In the genomic region with DNA sequence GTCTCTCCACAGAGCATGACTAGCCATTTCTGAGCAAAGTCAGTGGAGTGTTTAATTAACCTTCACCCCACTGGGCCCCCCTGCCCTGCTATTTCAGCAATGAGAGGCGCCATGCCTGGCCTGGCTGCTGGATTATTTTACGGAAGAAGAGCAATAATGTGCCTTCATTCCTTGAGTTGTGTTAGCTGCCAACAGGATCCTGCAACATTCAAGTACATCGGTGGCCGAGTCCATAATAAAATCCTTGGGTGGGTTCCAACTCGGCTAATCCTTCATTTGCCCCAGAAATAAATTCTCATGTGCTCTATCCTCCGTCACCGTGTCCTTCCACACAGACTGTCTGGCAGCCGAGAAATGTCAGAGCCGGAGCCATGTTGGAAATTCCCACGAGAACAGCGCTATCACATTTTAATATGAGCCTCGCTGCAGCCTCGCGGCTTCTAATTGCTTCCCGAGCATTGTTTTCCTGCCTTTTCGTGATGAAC, we compare ENCODE assay signal across 10 mouse cellular contexts.
DNase-seq lines count a peak whose midpoint lies in the region; ATAC-seq and TF ChIP-seq lines count a peak whose summit lies in the region.
"Had no signal": no experiment of that assay in that cellular context is flagged by ENCODE, and none has a peak within 500 bp of the region (broad histone marks: within the 10 kb centered on the region; RNA-seq: fewer than 3 reads in every experiment).

No protein-coding gene starts in this region.

- H3K27me3 ChIP-seq in forebrain, embryonic 14.5 days (replicated peaks; ENCODE audit: control insufficient read depth, insufficient read depth, low read length) = no peaks in the 10 kb centered on the region
- H3K27me3 ChIP-seq in forebrain, embryonic 10.5 days (ENCODE audit: poor library complexity, severe bottlenecking) = no peaks in the 10 kb centered on the region
- no peaks in the 10 kb centered on the region for H3K27me3 ChIP-seq in lung, embryonic 15.5 days
- no peaks in the 10 kb centered on the region for H3K27me3 ChIP-seq in hindbrain, postnatal 0 days (ENCODE audit: insufficient read depth, low read length)
- H3K27me3 ChIP-seq in stomach, embryonic 14.5 days (ENCODE audit: control insufficient read depth, insufficient read depth, low read length) = no peaks in the 10 kb centered on the region

- no peak overlapping the region for H3K9ac ChIP-seq in forebrain, embryonic 14.5 days (ENCODE audit: low read length)
- H3K9ac ChIP-seq in lung, embryonic 15.5 days = no peak overlapping the region
- no peak overlapping the region for H3K9ac ChIP-seq in hindbrain, postnatal 0 days (replicated peaks; ENCODE audit: low read length)
- no peak overlapping the region for H3K9ac ChIP-seq in stomach, embryonic 14.5 days (replicated peaks; ENCODE audit: low read depth, low read length)

- no peaks in the 10 kb centered on the region for H3K4me1 ChIP-seq in forebrain, embryonic 14.5 days (ENCODE audit: control insufficient read depth, insufficient read depth, low read length)
- H3K4me1 ChIP-seq in forebrain, embryonic 10.5 days = peaks cover 3% of the 10 kb centered on the region; the same call in 1 of the 2 replicates
- no peaks in the 10 kb centered on the region; the same call in 1 of the 2 replicates for H3K4me1 ChIP-seq in lung, embryonic 15.5 days
- H3K4me1 ChIP-seq in lung, adult 2 months (ENCODE audit: control insufficient read depth, insufficient read depth, low read length) = no peaks in the 10 kb centered on the region
- H3K4me1 ChIP-seq in hindbrain, postnatal 0 days (ENCODE audit: insufficient read depth, low read length) = no peaks in the 10 kb centered on the region
- no peaks in the 10 kb centered on the region for H3K4me1 ChIP-seq in stomach, embryonic 14.5 days (ENCODE audit: control insufficient read depth, insufficient read depth, low read length)

- no peak overlapping the region for H3K4me3 ChIP-seq in forebrain, embryonic 14.5 days (ENCODE audit: low read depth, low read length)
- no peak overlapping the region for H3K4me3 ChIP-seq in forebrain, embryonic 10.5 days
- no peak overlapping the region for H3K4me3 ChIP-seq in lung, embryonic 15.5 days
- H3K4me3 ChIP-seq in lung, adult 2 months (replicated peaks; ENCODE audit: extremely low read depth, low read depth, low read length) = no peak overlapping the region
- H3K4me3 ChIP-seq in hindbrain, postnatal 0 days (ENCODE audit: low read length) = peak overlapping the region; percentile 10
- H3K4me3 ChIP-seq in stomach, embryonic 14.5 days (ENCODE audit: low read depth, low read length) = no peak overlapping the region

- H3K27ac ChIP-seq in forebrain, embryonic 14.5 days (ENCODE audit: low read depth, low read length) = no peak overlapping the region
- H3K27ac ChIP-seq in forebrain, embryonic 10.5 days = no peak overlapping the region
- H3K27ac ChIP-seq in lung, embryonic 15.5 days = peak overlapping the region; percentile 81
- H3K27ac ChIP-seq in hindbrain, postnatal 0 days = peak overlapping the region; percentile 29
- peak overlapping the region; percentile 23; the same call in 1 of the 2 replicates for H3K27ac ChIP-seq in stomach, embryonic 14.5 days (ENCODE audit: low read length)

- TF ChIP-seq POLR2A in lung, adult 2 months (IDR thresholded peaks at IDR 0.05; ENCODE audit: borderline replicate concordance, extremely low read depth, low read depth, low read length) = no peak

- no peaks in the 10 kb centered on the region for H3K36me3 ChIP-seq in forebrain, embryonic 14.5 days (ENCODE audit: control insufficient read depth, insufficient read depth, low read length)
- no peaks in the 10 kb centered on the region for H3K36me3 ChIP-seq in forebrain, embryonic 10.5 days (replicated peaks)
- no peaks in the 10 kb centered on the region for H3K36me3 ChIP-seq in lung, embryonic 15.5 days
- no peaks in the 10 kb centered on the region for H3K36me3 ChIP-seq in hindbrain, postnatal 0 days (ENCODE audit: insufficient read depth, low read length)
- H3K36me3 ChIP-seq in stomach, embryonic 14.5 days (ENCODE audit: control insufficient read depth, insufficient read depth, low read length) = no peaks in the 10 kb centered on the region

- no peak for ATAC-seq in forebrain, embryonic 14.5 days
- peak; percentile 73; the same call in 1 of the 2 replicates for ATAC-seq in lung, embryonic 15.5 days (ENCODE audit: borderline replicate concordance, extremely low read depth, low FRiP score, low TSS enrichment)
- ATAC-seq in hindbrain, postnatal 0 days = 0 out of 2 replicates have a peak, but pooled peaks have one; percentile 21
- ATAC-seq in stomach, embryonic 14.5 days (ENCODE audit: insufficient number of reproducible peaks, insufficient read depth, low FRiP score, low read depth) = no peak
- ATAC-seq: activated CD4-positive, CD25-positive, alpha-beta regulatory T cell, adult 4 months had no signal

- no peak for TF ChIP-seq CTCF in lung, adult 2 months (IDR thresholded peaks at IDR 0.05; ENCODE audit: insufficient read depth, low read length)
- TF ChIP-seq CTCF in hindbrain, postnatal 0 days (IDR thresholded peaks at IDR 0.05; ENCODE audit: low read depth) = no peak

- no peaks in the 10 kb centered on the region for H3K9me3 ChIP-seq in forebrain, embryonic 14.5 days (replicated peaks; ENCODE audit: control insufficient read depth, low read length)
- no peaks in the 10 kb centered on the region for H3K9me3 ChIP-seq in forebrain, embryonic 10.5 days
- H3K9me3 ChIP-seq in lung, embryonic 15.5 days = no peaks in the 10 kb centered on the region
- no peaks in the 10 kb centered on the region for H3K9me3 ChIP-seq in hindbrain, postnatal 0 days (ENCODE audit: low read length)
- H3K9me3 ChIP-seq in stomach, embryonic 14.5 days (ENCODE audit: control insufficient read depth, low read depth, low read length) = no peaks in the 10 kb centered on the region

- 0 out of 2 replicates have a peak overlapping the region, but pooled peaks have one; percentile 18 for H3K4me2 ChIP-seq in forebrain, embryonic 14.5 days (ENCODE audit: low read length)
- peak overlapping the region; percentile 47 for H3K4me2 ChIP-seq in lung, embryonic 15.5 days
- peak overlapping the region; percentile 41 for H3K4me2 ChIP-seq in hindbrain, postnatal 0 days (ENCODE audit: low read depth, low read length)
- peak overlapping the region; percentile 20; the same call in 1 of the 2 replicates for H3K4me2 ChIP-seq in stomach, embryonic 14.5 days (replicated peaks; ENCODE audit: low read depth, low read length)

- DNase-seq in forebrain, embryonic 14.5 days (ENCODE audit: low spot score) = peak; percentile 41
- no peak for DNase-seq in forebrain, embryonic 10.5 days (ENCODE audit: extremely low spot score, low spot score)
- no peak for DNase-seq in lung, adult 2 months
- peak; percentile 75 for DNase-seq in hindbrain, postnatal 0 days (ENCODE audit: low spot score)
- DNase-seq in cerebellum, adult 9-10 months = no peak
- DNase-seq in frontal cortex, postnatal 10 days (ENCODE audit: low spot score in 2 of 2) = no peak
- DNase-seq: cerebellum, postnatal 14 days had no signal

- WGBS in forebrain, embryonic 14.5 days = 72% methylated on average over 16 of the region's 16 CpGs
- WGBS in forebrain, embryonic 10.5 days = 94% methylated on average over 16 of the region's 16 CpGs
- 53% methylated on average over 16 of the region's 16 CpGs for WGBS in lung, embryonic 15.5 days
- 73% methylated on average over 16 of the region's 16 CpGs for WGBS in lung, adult 2 months
- 44% methylated on average over 16 of the region's 16 CpGs for WGBS in hindbrain, postnatal 0 days
- 67% methylated on average over 16 of the region's 16 CpGs for WGBS in stomach, embryonic 14.5 days

Comparison
In these comparisons a context has a peak if more than half of its experiments do, and no peak if none do; other contexts are left out.
1. DNase-seq: peak in forebrain, embryonic 14.5 days (single experiment) and hindbrain, postnatal 0 days (single experiment); none in forebrain, embryonic 10.5 days (single experiment), lung, adult 2 months (single experiment), cerebellum, adult 9-10 months (single experiment) and frontal cortex, postnatal 10 days (0 of 2).
2. ATAC-seq: peak in lung, embryonic 15.5 days (single experiment) and hindbrain, postnatal 0 days (single experiment); none in forebrain, embryonic 14.5 days (single experiment) and stomach, embryonic 14.5 days (single experiment).
3. H3K27ac ChIP-seq: peak in lung, embryonic 15.5 days (single experiment), hindbrain, postnatal 0 days (single experiment) and stomach, embryonic 14.5 days (single experiment); none in forebrain, embryonic 14.5 days (single experiment) and forebrain, embryonic 10.5 days (single experiment).
4. Peak in every context shown above with its lines, with median percentiles within 50 percentile points of each other: H3K4me2 ChIP-seq.